Mouse (Mus musculus) bone marrow, adult 2 months (tissue): ENCODE measurements at regions not wholly inside any gene's neighbourhood (a gene's known extent, or its start where the extent isn't known, plus 50 kb on each side); places are given as distances from the start of the nearest gene placed in this dataset.

Experiments
- CTCF ChIP-seq: fragments of 200-500 bp; IDR thresholded peaks from 2 replicates; pipeline ENCODE4 v1.5.1; 2011; ENCODE audit warnings: low read length, control low read depth; ENCODE audit not compliant: control insufficient read depth, insufficient read depth
- POLR2A ChIP-seq: fragments of 200-500 bp; IDR thresholded peaks from 2 replicates; pipeline ENCODE4 v1.6.1; 2011; ENCODE audit warnings: low read depth, mild to moderate bottlenecking, control low read depth, low read length, borderline replicate concordance; ENCODE audit not compliant: control insufficient read depth

- TF ChIP-seq CTCF (no peak), POLR2A (no peak)
Observed at GRCm38 (mm10) chr12:25303500-25304050, 206.6 kb upstream of the Id2 start.
